Mouse (Mus musculus): ENCODE data around the gene Arhgap17.

Arhgap17 gene

DNA sequence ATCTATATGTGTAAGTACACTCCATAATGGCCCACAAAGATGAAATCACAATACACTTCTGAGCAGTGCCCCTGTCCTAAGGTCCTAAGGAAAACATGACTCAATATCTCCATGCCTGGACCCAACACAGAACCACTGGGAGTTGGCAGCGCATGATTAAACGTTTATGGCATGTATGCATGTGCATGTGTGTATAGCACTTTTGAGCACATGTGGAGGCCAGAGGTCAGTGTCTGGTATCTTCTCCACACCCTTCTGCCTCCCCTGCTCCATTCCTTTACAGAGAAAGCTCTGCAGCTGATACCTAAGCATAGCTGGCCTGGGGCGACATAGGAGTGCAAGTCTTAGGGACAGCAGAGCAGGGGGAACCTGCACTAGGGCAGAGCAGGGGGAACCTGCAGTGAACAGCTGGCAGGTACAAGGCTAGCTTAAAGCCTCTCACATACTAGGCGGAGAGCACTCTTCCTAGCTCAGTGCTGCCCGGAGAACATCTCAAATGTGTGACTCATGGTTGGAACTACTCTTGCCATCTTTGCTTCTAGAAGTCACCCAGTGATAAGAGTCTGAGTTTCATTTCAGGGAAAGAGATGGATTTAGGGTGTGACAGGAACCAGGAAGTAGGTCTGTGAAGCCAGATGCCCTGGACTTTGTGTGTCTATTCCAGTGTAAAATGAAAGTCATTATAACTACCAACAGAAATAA lies 25.5 kb downstream of the Arhgap17 start:
- no peak for DNase-seq (ENCODE audit: low spot score)

- no peak for DNase-seq (ENCODE audit: low spot score)
Measured at GRCm38 (mm10) chr7:123341896-123342295, 27.8 kb downstream of the Arhgap17 start.

DNA sequence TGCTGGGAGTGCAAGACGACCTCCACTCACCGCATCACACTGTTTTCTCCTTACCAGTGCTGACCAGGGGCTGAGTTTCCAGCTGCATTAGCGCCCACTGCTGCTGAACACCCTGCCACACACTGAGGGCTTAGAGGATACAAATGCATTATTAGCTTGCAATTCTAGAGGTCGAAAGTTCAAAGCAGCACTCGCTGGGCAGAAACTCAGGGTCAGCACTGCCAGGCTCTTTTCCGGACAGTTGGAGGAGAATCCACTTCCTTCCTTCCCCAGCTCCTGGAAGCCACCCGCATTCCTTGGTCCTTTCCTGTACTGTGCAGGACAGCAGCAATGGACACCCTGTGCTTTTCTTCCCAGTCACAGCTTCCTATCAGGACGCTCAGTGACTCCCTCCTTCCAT lies 31.4 kb downstream of the Arhgap17 start:
- no peak for DNase-seq (ENCODE audit: low spot score)

- DNase-seq (ENCODE audit: low spot score), result no peak
Measured at GRCm38 (mm10) chr7:123336322-123336721, 33.4 kb downstream of the Arhgap17 start.

GRCm38 (mm10) chr7:123330506-123330905 lies 39.2 kb downstream of the Arhgap17 start:
- DNase-seq (ENCODE audit: low spot score), result no peak

DNA sequence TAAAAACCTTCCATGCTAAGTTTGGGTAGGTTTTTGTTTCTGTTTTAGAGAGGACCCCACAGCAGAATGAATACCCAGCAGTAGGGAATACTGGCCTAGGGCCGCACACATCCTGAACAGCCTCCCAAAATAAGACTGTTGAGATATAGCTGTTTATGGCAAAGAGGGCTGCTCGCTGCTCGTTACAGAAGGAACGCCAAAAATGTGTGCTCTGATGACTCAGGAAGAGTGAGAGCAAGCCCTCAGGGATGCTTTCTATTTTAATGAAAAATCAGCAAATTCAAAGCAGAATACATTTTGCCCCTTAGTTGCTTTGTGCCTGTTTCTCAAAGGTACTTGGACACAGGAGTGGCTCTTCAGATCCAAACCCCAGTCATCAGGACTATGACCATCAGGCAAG lies 41.8 kb downstream of the Arhgap17 start:
- DNase-seq (ENCODE audit: low spot score), result no peak

DNA sequence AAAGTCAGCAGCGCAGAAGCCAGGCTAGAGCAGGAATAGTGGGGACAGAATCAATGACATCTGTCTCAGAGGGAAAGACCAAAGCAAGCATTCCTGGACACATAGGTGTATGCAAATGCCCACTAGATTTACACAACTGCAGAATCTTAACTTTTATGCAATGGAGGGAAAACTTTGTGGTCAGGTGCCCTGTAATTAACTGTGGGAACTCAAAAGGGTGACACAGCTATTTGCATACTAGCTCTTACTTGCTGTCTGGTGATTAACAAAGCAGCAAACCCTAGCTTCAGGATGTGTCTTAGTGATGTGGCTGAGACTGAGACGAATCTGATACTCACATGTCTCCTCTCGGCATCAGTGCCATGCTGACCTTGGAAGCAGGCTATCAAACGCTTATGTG lies 42.8 kb downstream of the Arhgap17 start:
- DNase-seq (ENCODE audit: low spot score), result no peak

- no peak for DNase-seq (ENCODE audit: low spot score)
Measured at GRCm38 (mm10) chr7:123326062-123326461, 43.7 kb downstream of the Arhgap17 start.

GRCm38 (mm10) chr7:123324105-123324504 lies 45.6 kb downstream of the Arhgap17 start:
- no peak for DNase-seq (ENCODE audit: low spot score)

GRCm38 (mm10) chr7:123323388-123323787 lies 46.3 kb downstream of the Arhgap17 start:
- DNase-seq (ENCODE audit: low spot score), result no peak

GRCm38 (mm10) chr7:123322452-123323121 lies 47.1 kb downstream of the Arhgap17 start:
- DNase-seq (ENCODE audit: low spot score), result no peak

- no peak for DNase-seq (ENCODE audit: low spot score)
Measured at GRCm38 (mm10) chr7:123312738-123313137, 57.0 kb downstream of the Arhgap17 start.

DNA sequence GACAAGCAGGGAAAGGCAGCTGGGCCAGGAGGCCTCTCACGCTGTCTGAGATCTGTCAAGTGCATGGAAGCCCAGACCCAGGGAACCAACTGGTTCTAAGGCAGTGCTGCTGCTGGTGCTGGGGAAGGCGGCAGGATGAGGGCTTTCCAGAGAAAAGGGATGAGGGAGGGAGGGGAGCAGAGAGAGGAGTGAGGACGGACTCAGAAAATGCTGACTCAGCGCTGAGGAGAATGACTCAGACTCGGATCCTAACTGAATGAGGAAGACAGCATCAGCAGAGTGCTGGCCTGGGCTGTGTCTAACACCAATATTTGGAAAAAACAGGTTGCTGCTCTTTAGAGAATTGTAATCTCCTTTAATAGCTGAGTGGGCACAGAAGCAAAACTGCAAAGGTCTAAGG lies 57.9 kb downstream of the Arhgap17 start:
- DNase-seq (ENCODE audit: low spot score), result no peak

DNA sequence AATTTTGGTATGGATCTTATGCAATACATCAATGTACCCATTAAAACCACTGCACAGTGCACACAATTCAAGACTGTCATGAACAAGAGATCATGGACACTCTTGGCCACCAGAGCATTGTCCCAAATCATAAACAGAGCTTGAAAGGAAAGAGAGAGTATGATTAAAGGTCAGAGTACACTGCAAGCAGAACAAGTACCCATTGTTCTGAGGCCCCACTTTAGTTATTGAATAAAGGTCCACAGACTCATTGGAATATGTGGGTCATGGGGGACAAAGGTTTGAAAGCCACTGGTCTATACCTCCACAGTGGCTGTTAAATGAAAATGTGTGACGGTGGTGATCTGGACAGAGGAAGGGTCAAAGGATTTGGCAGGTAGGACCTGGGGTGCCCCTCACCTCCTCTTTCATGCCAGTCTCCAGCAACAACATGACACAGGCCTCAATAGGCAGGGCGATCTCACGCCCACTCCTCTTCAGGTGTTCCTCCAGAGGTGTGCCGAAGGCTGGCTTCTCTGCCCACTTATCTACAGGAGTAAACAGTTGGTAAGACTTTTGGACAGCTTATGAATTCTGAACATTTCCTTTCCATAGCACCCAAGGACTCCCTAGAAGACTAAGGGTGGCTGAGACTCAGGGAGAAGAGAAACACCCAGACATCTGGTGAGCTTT lies 61.7 kb downstream of the Arhgap17 start:
- DNase-seq (ENCODE audit: low spot score), result no peak

DNA sequence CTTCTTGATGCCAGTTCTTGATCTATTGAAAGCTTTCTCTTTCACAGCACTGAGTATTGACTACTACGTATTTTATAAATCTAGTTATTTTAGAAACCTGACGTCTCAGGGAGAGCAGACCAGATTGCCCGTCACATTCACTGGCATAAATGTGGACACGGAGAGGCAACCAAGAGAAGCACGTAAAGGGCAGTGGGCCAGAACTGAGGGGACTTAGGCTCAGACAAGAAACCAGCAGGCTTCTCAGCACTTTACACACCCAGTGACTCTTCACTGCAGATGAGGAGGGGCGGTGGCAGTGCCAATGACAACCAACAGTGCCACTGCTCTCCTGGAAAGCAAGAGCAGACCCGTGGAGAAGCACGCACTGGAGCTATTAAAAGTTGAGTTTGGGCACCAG lies 62.5 kb downstream of the Arhgap17 start:
- no peak for DNase-seq (ENCODE audit: low spot score)

- DNase-seq (ENCODE audit: low spot score), result no peak
Measured at GRCm38 (mm10) chr7:123305397-123305796, 64.3 kb downstream of the Arhgap17 start.

- DNase-seq (ENCODE audit: low spot score), result no peak
Measured at GRCm38 (mm10) chr7:123300258-123300657, 69.5 kb downstream of the Arhgap17 start.

DNA sequence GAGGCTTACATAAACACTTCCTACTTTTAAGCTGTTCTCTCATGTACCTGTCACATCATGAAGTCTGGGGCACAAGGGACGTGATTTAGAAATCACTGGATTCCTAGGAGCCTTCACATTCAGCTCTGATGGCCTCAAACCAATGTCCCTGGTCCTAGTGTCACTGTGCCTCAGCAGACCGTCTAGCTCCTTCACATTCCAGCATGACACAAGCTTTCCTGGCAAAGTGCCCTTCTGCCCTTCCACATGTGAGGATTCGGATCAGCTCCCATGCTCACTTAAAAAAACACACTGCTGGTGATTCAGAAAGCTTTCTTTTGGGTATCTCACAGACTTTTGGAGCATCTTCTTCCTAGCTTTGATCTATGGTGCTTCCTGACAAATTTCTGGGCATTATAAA lies 71.5 kb downstream of the Arhgap17 start:
- DNase-seq (ENCODE audit: low spot score), result no peak

GRCm38 (mm10) chr7:123296097-123296496 lies 73.6 kb downstream of the Arhgap17 start:
- DNase-seq (ENCODE audit: low spot score), result no peak

DNA sequence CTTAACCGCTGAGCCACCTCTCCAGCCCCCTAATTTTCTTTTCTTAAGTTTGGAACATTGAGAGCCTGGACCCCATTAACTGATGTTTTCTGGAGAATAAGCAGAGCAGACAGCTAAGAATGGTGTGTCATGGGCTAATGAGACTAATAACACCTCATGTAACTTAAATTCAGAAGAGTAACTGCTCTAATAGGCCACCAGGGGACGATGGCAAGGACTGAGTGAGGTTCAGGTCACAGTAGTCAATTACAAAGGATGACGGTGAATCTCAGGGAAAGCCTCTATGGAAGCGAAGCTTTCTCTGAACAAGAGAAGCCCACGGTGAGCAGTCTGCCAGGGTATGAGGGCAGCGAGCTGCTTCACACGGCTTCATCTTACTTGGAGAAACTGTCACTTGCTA lies 74.3 kb downstream of the Arhgap17 start:
- DNase-seq (ENCODE audit: low spot score), result no peak

DNA sequence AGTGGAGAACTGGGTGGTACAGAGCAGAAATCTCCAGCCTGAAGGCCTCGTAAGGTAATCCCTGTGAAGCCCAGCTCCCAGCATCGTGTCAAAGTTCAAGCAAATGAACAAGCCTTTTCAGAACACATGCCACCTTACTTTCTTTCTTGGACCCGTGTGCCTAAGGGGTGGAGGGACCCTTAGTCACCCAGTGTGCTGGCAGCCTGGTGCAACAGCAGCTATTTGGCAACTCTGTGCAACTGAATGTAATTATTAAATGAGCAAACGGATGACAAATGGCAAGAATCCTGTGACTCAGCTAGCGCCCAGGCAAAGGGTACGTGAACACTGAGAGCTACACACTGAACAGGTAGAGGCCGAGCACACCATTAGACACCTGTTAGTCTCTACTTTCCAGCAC lies 75.8 kb downstream of the Arhgap17 start:
- DNase-seq (ENCODE audit: low spot score), result no peak

DNA sequence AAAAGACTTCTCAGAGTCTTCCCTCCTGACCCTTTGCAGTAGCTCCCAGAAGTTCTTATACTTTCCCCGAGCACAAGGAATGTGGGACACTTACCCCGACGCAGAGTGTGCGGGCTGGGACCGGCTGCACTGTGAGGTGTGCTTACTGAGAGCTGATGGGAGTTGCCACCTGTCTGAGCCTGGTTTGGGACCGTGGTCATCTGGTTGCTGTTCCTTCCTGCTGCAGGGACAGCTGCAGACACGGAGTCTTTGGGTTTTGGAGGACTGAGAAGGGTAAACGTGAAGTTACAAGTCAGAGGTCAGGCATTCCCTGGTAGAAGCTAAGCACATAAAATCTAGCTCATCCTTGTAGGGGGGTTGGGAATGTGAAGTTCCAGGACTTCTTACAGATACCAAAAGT lies 77.8 kb downstream of the Arhgap17 start:
- no peak for DNase-seq (ENCODE audit: low spot score)

- DNase-seq (ENCODE audit: low spot score), result no peak
Measured at GRCm38 (mm10) chr7:123289176-123289575, 80.5 kb downstream of the Arhgap17 start.
